Mouse (Mus musculus) MEL (cell line): ENCODE measurements at regions not wholly inside any gene's neighbourhood (a gene's known extent, or its start where the extent isn't known, plus 50 kb on each side); places are given as distances from the start of the nearest gene placed in this dataset.

Experiments used
- DNase-seq: peaks from one replicate; pipeline ENCODE4 v3.0.0; 2011; ENCODE audit warnings: low read depth, low spot score
- H3K27ac ChIP-seq: 2 replicates; pipeline ENCODE4 v1.5.1; 2012; ENCODE audit warnings: low read depth, mild to moderate bottlenecking, control low read depth, low read length, moderate library complexity; ENCODE audit not compliant: control insufficient read depth
- H3K27me3 ChIP-seq, 2 experiments: fragments of 150-350 bp in 1 of 2; sonication (generic) in 1 of 2; 2 replicates each; pipeline ENCODE4 v1.6.1; 2012; ENCODE audit warnings: low read length in 2 of 2, mild to moderate bottlenecking in 2 of 2, improper control_type of control experiment in 1 of 2, moderate library complexity in 1 of 2; ENCODE audit not compliant: insufficient read depth in 2 of 2, control insufficient read depth in 1 of 2
- H3K36me3 ChIP-seq, 2 experiments: 2 replicates each; pipeline ENCODE4 v1.6.1; 2012 to 2014; ENCODE audit warnings: low read length in 2 of 2, improper control_type of control experiment in 1 of 2, inconsistent platforms in 1 of 2, mild to moderate bottlenecking in 1 of 2; ENCODE audit not compliant: insufficient read depth in 2 of 2, control insufficient read depth in 1 of 2
- H3K4me1 ChIP-seq, 2 experiments: fragments of 150-350 bp in 1 of 2; sonication (generic) in 1 of 2; 2 replicates each; pipeline ENCODE4 v1.6.1; 2012; ENCODE audit warnings: low read length in 2 of 2, improper control_type of control experiment in 1 of 2, mild to moderate bottlenecking in 1 of 2; ENCODE audit not compliant: insufficient read depth in 2 of 2, control insufficient read depth in 1 of 2
- H3K4me3 ChIP-seq, 2 experiments: fragments of 150-350 bp in 1 of 2; sonication (generic) in 1 of 2; 2 replicates each; pipeline ENCODE4 v1.5.1; 2012; ENCODE audit warnings: low read depth in 2 of 2, low read length in 2 of 2, mild to moderate bottlenecking in 2 of 2, moderate library complexity in 2 of 2, control low read depth in 1 of 2, improper control_type of control experiment in 1 of 2; ENCODE audit not compliant: control insufficient read depth in 1 of 2, insufficient read depth in 1 of 2
- H3K79me2 ChIP-seq: 2 replicates; pipeline ENCODE4 v1.6.1; 2012; ENCODE audit warnings: mild to moderate bottlenecking, low read length, moderate library complexity; ENCODE audit not compliant: control insufficient read depth, poor library complexity, insufficient read depth
- H3K9ac ChIP-seq: 2 replicates; pipeline ENCODE4 v1.6.1; 2012; ENCODE audit warnings: low read depth, mild to moderate bottlenecking, control low read depth, low read length, moderate library complexity; ENCODE audit not compliant: control insufficient read depth, poor library complexity, severe bottlenecking
- H3K9me3 ChIP-seq: fragments of 150-350 bp; sonication (generic); replicated peaks from 2 replicates; pipeline ENCODE4 v1.6.1; 2012; ENCODE audit warnings: mild to moderate bottlenecking, low read length, improper control_type of control experiment, moderate library complexity; ENCODE audit not compliant: insufficient read depth
- CHD1 ChIP-seq: IDR thresholded peaks from 2 replicates; pipeline ENCODE4 v1.6.1; 2012; ENCODE audit warnings: low read depth, mild to moderate bottlenecking, inconsistent platforms, low read length, improper control_type of control experiment
- CHD2 ChIP-seq: IDR thresholded peaks from 2 replicates; pipeline ENCODE4 v1.6.1; 2011; ENCODE audit warnings: low read length, improper control_type of control experiment
- E2F4 ChIP-seq: IDR thresholded peaks from 2 replicates; pipeline ENCODE4 v1.6.1; 2011; ENCODE audit warnings: low read depth, low read length, improper control_type of control experiment, borderline replicate concordance
- ELF1 ChIP-seq: IDR thresholded peaks from 2 replicates; pipeline ENCODE4 v1.6.1; 2014; ENCODE audit warnings: low read depth, mild to moderate bottlenecking, inconsistent platforms, low read length, improper control_type of control experiment, moderate library complexity
- EP300 ChIP-seq, 2 experiments: IDR thresholded peaks; 2 replicates each; pipeline ENCODE4 v1.6.1; 2011; ENCODE audit warnings: improper control_type of control experiment in 2 of 2, low read length in 2 of 2, low read depth in 1 of 2, mild to moderate bottlenecking in 1 of 2
- GATA1 ChIP-seq: IDR thresholded peaks from 2 replicates; pipeline ENCODE4 v1.6.1; 2011; ENCODE audit warnings: low read depth, low read length, improper control_type of control experiment
- JUND ChIP-seq: IDR thresholded peaks from 2 replicates; pipeline ENCODE4 v1.6.1; 2011; ENCODE audit warnings: low read depth, mild to moderate bottlenecking, improper control_type of control experiment, low read length
- KAT2A ChIP-seq: conservative IDR thresholded peaks from 2 replicates; pipeline ENCODE4 v1.6.1; 2012; ENCODE audit warnings: low read depth, low read length, improper control_type of control experiment, inconsistent platforms
- MAX ChIP-seq: IDR thresholded peaks from 2 replicates; pipeline ENCODE4 v1.6.1; 2011; ENCODE audit warnings: low read length, improper control_type of control experiment
- MAZ ChIP-seq: IDR thresholded peaks from 2 replicates; pipeline ENCODE4 v1.6.1; 2012; ENCODE audit warnings: low read depth, mild to moderate bottlenecking, inconsistent platforms, low read length, improper control_type of control experiment
- MYC ChIP-seq: IDR thresholded peaks from 2 replicates; pipeline ENCODE4 v1.6.1; 2011; ENCODE audit warnings: low read depth, mild to moderate bottlenecking, low read length, improper control_type of control experiment, moderate library complexity
- NELFE ChIP-seq: IDR thresholded peaks from 2 replicates; pipeline ENCODE4 v1.6.1; 2011; ENCODE audit warnings: low read depth, low read length, improper control_type of control experiment
- RAD21 ChIP-seq: IDR thresholded peaks from 2 replicates; pipeline ENCODE4 v1.6.1; 2011; ENCODE audit warnings: mild to moderate bottlenecking, low read depth, low read length, improper control_type of control experiment
- SIN3A ChIP-seq: IDR thresholded peaks from 2 replicates; pipeline ENCODE4 v1.6.1; 2012; ENCODE audit warnings: low read length, improper control_type of control experiment, inconsistent platforms
- TAL1 ChIP-seq: IDR thresholded peaks from 2 replicates; pipeline ENCODE4 v1.6.1; 2012; ENCODE audit warnings: mild to moderate bottlenecking, inconsistent platforms, low read length, moderate library complexity, mixed read lengths
- TCF12 ChIP-seq: IDR thresholded peaks from 2 replicates; pipeline ENCODE4 v1.6.1; 2014; ENCODE audit warnings: low read depth, mild to moderate bottlenecking, inconsistent platforms, low read length, improper control_type of control experiment, moderate library complexity
- USF1 ChIP-seq: IDR thresholded peaks from 2 replicates; pipeline ENCODE4 v1.6.1; 2014; ENCODE audit warnings: low read depth, mild to moderate bottlenecking, inconsistent platforms, low read length, improper control_type of control experiment, moderate library complexity
- USF2 ChIP-seq, 2 experiments: IDR thresholded peaks; 2 replicates each; pipeline ENCODE4 v1.6.1; 2011 to 2012; ENCODE audit warnings: improper control_type of control experiment in 2 of 2, low read length in 2 of 2, borderline replicate concordance in 1 of 2, inconsistent platforms in 1 of 2, low read depth in 1 of 2, mild to moderate bottlenecking in 1 of 2; ENCODE audit not compliant: insufficient read depth in 1 of 2

DNA sequence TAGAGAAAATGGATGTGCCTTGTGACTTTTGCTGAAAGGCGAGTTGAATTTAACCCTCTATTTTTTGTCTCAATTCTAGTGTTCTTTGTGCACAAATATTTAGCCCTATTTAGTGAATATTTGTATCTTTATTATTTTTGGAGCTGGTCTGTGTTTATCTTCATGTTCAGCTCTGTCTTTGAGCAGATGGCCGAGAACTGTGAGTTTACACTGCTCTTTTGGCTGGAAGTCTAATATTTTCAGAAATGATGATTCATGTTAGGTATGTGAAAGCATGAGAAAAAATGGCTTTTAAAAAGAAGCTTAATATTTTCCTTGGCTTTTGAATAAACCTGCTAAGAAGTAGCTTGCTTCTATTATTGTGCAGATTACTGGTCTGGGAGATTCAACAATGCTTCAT is 505.4 kb downstream of the Sema5a start:
- Histone ChIP-seq H3K9ac (no peak overlapping the region), H3K27ac (no peak overlapping the region), H3K27me3 (no peaks in the 10 kb centered on the region), H3K9me3 (no peaks in the 10 kb centered on the region), H3K4me3 (no peak overlapping the region), H3K79me2 (no peaks in the 10 kb centered on the region), H3K36me3 (no peaks in the 10 kb centered on the region), H3K4me1 (no peaks in the 10 kb centered on the region)
- TF ChIP-seq MYC (no peak), CHD2 (no peak), MAZ (no peak), SIN3A (no peak), E2F4 (no peak), CHD1 (no peak), NELFE (no peak), EP300 (IDR thresholded peaks at IDR 0.05; ENCODE audit: low read depth in 1 of 2, low read length in 2 of 2) (no peak), ELF1 (no peak)
- no peak for DNase-seq

DNA sequence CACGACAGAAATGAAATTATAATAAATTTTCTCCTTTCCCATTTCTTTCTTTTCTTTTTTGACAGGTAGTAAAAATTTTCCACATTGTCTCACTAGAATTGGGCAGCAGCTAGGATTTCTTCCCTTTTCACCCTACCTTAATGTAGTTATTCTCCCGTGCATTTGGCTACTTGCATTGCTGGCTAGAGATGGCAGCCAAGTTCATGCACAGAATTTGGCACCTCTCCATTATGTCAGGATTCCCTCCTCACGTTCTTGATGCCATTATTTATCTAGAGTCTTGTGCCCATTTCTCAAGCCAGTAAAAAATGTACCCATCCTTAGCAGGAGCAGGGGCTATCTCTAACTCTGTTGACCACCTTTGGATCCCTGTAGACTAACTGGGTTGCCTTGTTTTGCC is 507.4 kb downstream of the Sema5a start:
- TF ChIP-seq GATA1 (no peak), RAD21 (no peak), MAX (no peak), KAT2A (no peak), TCF12 (no peak), USF2 (IDR thresholded peaks at IDR 0.05; ENCODE audit: borderline replicate concordance in 1 of 2, insufficient read depth in 1 of 2, low read depth in 1 of 2, low read length in 2 of 2) (no peak), TAL1 (no peak), E2F4 (no peak), CHD2 (no peak), EP300 (IDR thresholded peaks at IDR 0.05; ENCODE audit: low read depth in 1 of 2, low read length in 2 of 2) (no peak), JUND (no peak), USF1 (no peak)
- H3K9me3 ChIP-seq = no peaks in the 10 kb centered on the region
- H3K27ac ChIP-seq = no peak overlapping the region
- H3K4me3 ChIP-seq = no peak overlapping the region
- no peaks in the 10 kb centered on the region for H3K4me1 ChIP-seq
- no peak for DNase-seq
- no peak overlapping the region for H3K9ac ChIP-seq
- no peaks in the 10 kb centered on the region for H3K36me3 ChIP-seq
- H3K27me3 ChIP-seq = no peaks in the 10 kb centered on the region
- H3K79me2 ChIP-seq = no peaks in the 10 kb centered on the region
